Mouse (Mus musculus): ENCODE data around the gene Slc5a2. TPM values are rescaled to one million over a fixed set of nuclear protein-coding genes. Genes with fewer than 3 reads are reported as not detected.

The Slc5a2 gene
- polyA plus RNA-seq, 1 experiment from 2014 or later: 0.36 TPM

- WGBS: 92% methylated on average over 8 of the region's 8 CpGs
- Histone ChIP-seq H3K9me3 (no peaks in the 10 kb centered on the region), H3K4me3 (no peak overlapping the region), H3K4me1 (peaks cover 18% of the 10 kb centered on the region), H3K27me3 (no peaks in the 10 kb centered on the region), H3K4me2 (replicated peaks) (no peak overlapping the region), H3K27ac (no peak overlapping the region), H3K9ac (no peak overlapping the region), H3K36me3 (peaks cover 43% of the 10 kb centered on the region)
- no peak for ATAC-seq (ENCODE audit: low FRiP score, low read depth)
Observed at GRCm38 (mm10) chr7:128285060-128285459, 19.6 kb downstream of the Slc5a2 start.

GRCm38 (mm10) chr7:128288923-128289544 lies 23.6 kb downstream of the Slc5a2 start:
- peak overlapping the region; percentile 25; the same call in 1 of the 2 replicates for H3K9ac ChIP-seq
- H3K36me3 ChIP-seq: peaks cover 55% of the 10 kb centered on the region
- no peaks in the 10 kb centered on the region for H3K9me3 ChIP-seq

GRCm38 (mm10) chr7:128294785-128295184 lies 29.3 kb downstream of the Slc5a2 start:
- no peak overlapping the region for H3K4me2 ChIP-seq (replicated peaks)
- H3K9me3 ChIP-seq: no peaks in the 10 kb centered on the region
- H3K27me3 ChIP-seq: no peaks in the 10 kb centered on the region
- peaks cover 22% of the 10 kb centered on the region for H3K36me3 ChIP-seq
- WGBS: 91% methylated on average over 10 of the region's 10 CpGs
- no peak for ATAC-seq (ENCODE audit: low FRiP score, low read depth)
- no peak overlapping the region for H3K27ac ChIP-seq
- H3K4me3 ChIP-seq: no peak overlapping the region
- no peak overlapping the region for H3K9ac ChIP-seq
- H3K4me1 ChIP-seq: peaks cover 21% of the 10 kb centered on the region

More at GRCm38 (mm10) chr7:128288923-128289544, 23.6 kb downstream of the Slc5a2 start:
- Histone ChIP-seq H3K4me1 (peaks cover 13% of the 10 kb centered on the region), H3K27ac (no peak overlapping the region), H3K4me2 (replicated peaks) (no peak overlapping the region), H3K4me3 (no peak overlapping the region), H3K27me3 (no peaks in the 10 kb centered on the region)
- peak; percentile 24; the same call in 1 of the 2 replicates for ATAC-seq (ENCODE audit: low FRiP score, low read depth)
- 33% methylated on average over 9 of the region's 9 CpGs for WGBS

- Histone ChIP-seq H3K36me3 (peaks cover 9% of the 10 kb centered on the region), H3K27me3 (no peaks in the 10 kb centered on the region), H3K9ac (no peak overlapping the region), H3K27ac (no peak overlapping the region), H3K4me1 (peaks cover 32% of the 10 kb centered on the region), H3K4me3 (peak overlapping the region; percentile 89; the same call in 1 of the 2 replicates), H3K9me3 (no peaks in the 10 kb centered on the region), H3K4me2 (replicated peaks) (peak overlapping the region; percentile 85)
- 66% methylated on average over 3 of the region's 3 CpGs for WGBS
- no peak for ATAC-seq (ENCODE audit: low FRiP score, low read depth)
Observed at GRCm38 (mm10) chr7:128296514-128296913, 31.1 kb downstream of the Slc5a2 start.

- Histone ChIP-seq H3K4me1 (peaks cover 32% of the 10 kb centered on the region), H3K27ac (peak overlapping the region; percentile 84), H3K27me3 (no peaks in the 10 kb centered on the region), H3K36me3 (peaks cover 9% of the 10 kb centered on the region), H3K4me2 (replicated peaks) (peak overlapping the region; percentile 85), H3K9ac (peak overlapping the region; percentile 89), H3K9me3 (no peaks in the 10 kb centered on the region), H3K4me3 (peak overlapping the region; percentile 89)
- no peak for ATAC-seq (ENCODE audit: low FRiP score, low read depth)
- 28% methylated on average over 10 of the region's 10 CpGs for WGBS
Observed at GRCm38 (mm10) chr7:128297291-128297616, 31.8 kb downstream of the Slc5a2 start.

GRCm38 (mm10) chr7:128297617-128298480 lies 32.4 kb downstream of the Slc5a2 start, which contains the start of gene BC017158:
Gene BC017158 (minus strand): TSS chr7:128298170.
- Histone ChIP-seq H3K27me3 (no peaks in the 10 kb centered on the region), H3K4me2 (replicated peaks) (peak within 1 kb of the TSS; percentile 85), H3K4me1 (peaks cover 35% of the 10 kb centered on the region), H3K9me3 (no peaks in the 10 kb centered on the region), H3K27ac (peak within 1 kb of the TSS; percentile 84), H3K9ac (peak within 1 kb of the TSS; percentile 89), H3K36me3 (peaks cover 6% of the 10 kb centered on the region), H3K4me3 (peak within 1 kb of the TSS; percentile 89)
- ATAC-seq (ENCODE audit: low FRiP score, low read depth): peak; percentile 59
- 2% methylated on average over 47 of the region's 47 CpGs for WGBS

- Histone ChIP-seq H3K4me3 (peak overlapping the region; percentile 89), H3K9ac (peak overlapping the region; percentile 89; the same call in 1 of the 2 replicates), H3K9me3 (no peaks in the 10 kb centered on the region), H3K27me3 (no peaks in the 10 kb centered on the region), H3K36me3 (no peaks in the 10 kb centered on the region; the same call in none of the 2 replicates), H3K27ac (peak overlapping the region; percentile 84; the same call in 1 of the 2 replicates), H3K4me2 (replicated peaks) (peak overlapping the region; percentile 85), H3K4me1 (peaks cover 40% of the 10 kb centered on the region)
- 55% methylated on average over 8 of the region's 8 CpGs for WGBS
- peak; percentile 41; the same call in 1 of the 2 replicates for ATAC-seq (ENCODE audit: low FRiP score, low read depth)
Observed at GRCm38 (mm10) chr7:128298481-128299342, 33.3 kb downstream of the Slc5a2 start.

- Histone ChIP-seq H3K27me3 (no peaks in the 10 kb centered on the region), H3K4me3 (no peak overlapping the region), H3K4me1 (peaks cover 48% of the 10 kb centered on the region), H3K9ac (no peak overlapping the region), H3K4me2 (replicated peaks) (no peak overlapping the region), H3K36me3 (no peaks in the 10 kb centered on the region), H3K9me3 (no peaks in the 10 kb centered on the region), H3K27ac (no peak overlapping the region)
- WGBS: 46% methylated on average over 3 of the region's 3 CpGs
- ATAC-seq (ENCODE audit: low FRiP score, low read depth): no peak
Observed at GRCm38 (mm10) chr7:128300952-128301351, 35.5 kb downstream of the Slc5a2 start.

- Histone ChIP-seq H3K36me3 (no peaks in the 10 kb centered on the region), H3K27ac (no peak overlapping the region), H3K9ac (no peak overlapping the region), H3K4me2 (replicated peaks) (no peak overlapping the region), H3K27me3 (no peaks in the 10 kb centered on the region), H3K4me3 (no peak overlapping the region), H3K4me1 (peaks cover 41% of the 10 kb centered on the region), H3K9me3 (no peaks in the 10 kb centered on the region)
- ATAC-seq (ENCODE audit: low FRiP score, low read depth): no peak
- WGBS: 74% methylated on average over 3 of the region's 3 CpGs
Observed at GRCm38 (mm10) chr7:128302151-128302550, 36.7 kb downstream of the Slc5a2 start.

- H3K4me3 ChIP-seq: no peak overlapping the region
- H3K4me1 ChIP-seq: peaks cover 28% of the 10 kb centered on the region
- no peak overlapping the region for H3K4me2 ChIP-seq (replicated peaks)
- 46% methylated on average over 6 of the region's 6 CpGs for WGBS
- no peaks in the 10 kb centered on the region for H3K36me3 ChIP-seq
- H3K27me3 ChIP-seq: no peaks in the 10 kb centered on the region
- no peak for ATAC-seq (ENCODE audit: low FRiP score, low read depth)
- no peak overlapping the region for H3K9ac ChIP-seq
- H3K9me3 ChIP-seq: no peaks in the 10 kb centered on the region
- no peak overlapping the region for H3K27ac ChIP-seq
Observed at GRCm38 (mm10) chr7:128304198-128304597, 38.7 kb downstream of the Slc5a2 start.

GRCm38 (mm10) chr7:128304907-128305306 lies 39.5 kb downstream of the Slc5a2 start:
- H3K36me3 ChIP-seq: no peaks in the 10 kb centered on the region
- H3K9me3 ChIP-seq: no peaks in the 10 kb centered on the region
- WGBS: 3% methylated on average over 5 of the region's 5 CpGs
- H3K27me3 ChIP-seq: no peaks in the 10 kb centered on the region
- H3K9ac ChIP-seq: no peak overlapping the region
- H3K4me1 ChIP-seq: peaks cover 28% of the 10 kb centered on the region
- no peak for ATAC-seq (ENCODE audit: low FRiP score, low read depth)
- H3K4me3 ChIP-seq: no peak overlapping the region
- no peak overlapping the region for H3K4me2 ChIP-seq (replicated peaks)
- H3K27ac ChIP-seq: no peak overlapping the region

Measured in limb, embryonic 13.5 days (tissue).